Mouse (Mus musculus): Measurements from ENCODE around the gene Sh3kbp1.
A peak's percentile ranks its signal among the peaks of the same experiment; 100 is the strongest.
"Not testable (repeated sequence)": the region's sequence is repeated elsewhere in the genome, so short reads cannot be mapped to it uniquely, and the experiment has no call there.

Gene Sh3kbp1

GRCm38 (mm10) chrX:159626907-159627587 lies at the start of gene Sh3kbp1:
Sh3kbp1 (plus strand) TSS chrX:159627272.
- DNase-seq (ENCODE audit: low spot score) = peak; percentile 15

GRCm38 (mm10) chrX:159584738-159585137 lies 42.3 kb upstream of the Sh3kbp1 start:
- DNase-seq (ENCODE audit: low spot score) = not testable (repeated sequence)

GRCm38 (mm10) chrX:159591633-159592032 lies 35.4 kb upstream of the Sh3kbp1 start:
- DNase-seq (ENCODE audit: low spot score) = no peak

GRCm38 (mm10) chrX:159597502-159597901 lies 29.6 kb upstream of the Sh3kbp1 start:
- no peak for DNase-seq (ENCODE audit: low spot score)

GRCm38 (mm10) chrX:159604832-159605231 lies 22.2 kb upstream of the Sh3kbp1 start:
- DNase-seq (ENCODE audit: low spot score) = no peak

GRCm38 (mm10) chrX:159606936-159607335 lies 20.1 kb upstream of the Sh3kbp1 start:
- no peak for DNase-seq (ENCODE audit: low spot score)

GRCm38 (mm10) chrX:159626208-159626906 lies 715 bp upstream of the Sh3kbp1 start:
- peak; percentile 21 for DNase-seq (ENCODE audit: low spot score)

GRCm38 (mm10) chrX:159627588-159628566 lies 805 bp downstream of the Sh3kbp1 start:
- no peak for DNase-seq (ENCODE audit: low spot score)

GRCm38 (mm10) chrX:159628629-159629028 lies 1.6 kb downstream of the Sh3kbp1 start:
- DNase-seq (ENCODE audit: low spot score) = no peak

GRCm38 (mm10) chrX:159629203-159629602 lies 2.1 kb downstream of the Sh3kbp1 start:
- DNase-seq (ENCODE audit: low spot score) = no peak

- DNase-seq (ENCODE audit: low spot score) = no peak
These were observed 11.6 kb downstream of the Sh3kbp1 start for GRCm38 (mm10) chrX:159638500-159639227.

- no peak for DNase-seq (ENCODE audit: low spot score)
These were observed 12.9 kb downstream of the Sh3kbp1 start for GRCm38 (mm10) chrX:159639991-159640390.

GRCm38 (mm10) chrX:159645314-159645713 lies 18.2 kb downstream of the Sh3kbp1 start:
- no peak for DNase-seq (ENCODE audit: low spot score)

- no peak for DNase-seq (ENCODE audit: low spot score)
These were observed 20.5 kb downstream of the Sh3kbp1 start for GRCm38 (mm10) chrX:159647564-159647963.

GRCm38 (mm10) chrX:159648598-159648997 lies 21.5 kb downstream of the Sh3kbp1 start:
- DNase-seq (ENCODE audit: low spot score) = no peak

GRCm38 (mm10) chrX:159650130-159650678 lies 23.1 kb downstream of the Sh3kbp1 start:
- no peak for DNase-seq (ENCODE audit: low spot score)

- no peak for DNase-seq (ENCODE audit: low spot score)
These were observed 23.7 kb downstream of the Sh3kbp1 start for GRCm38 (mm10) chrX:159650727-159651126.

GRCm38 (mm10) chrX:159671388-159671787 lies 44.3 kb downstream of the Sh3kbp1 start:
- no peak for DNase-seq (ENCODE audit: low spot score)

- no peak for DNase-seq (ENCODE audit: low spot score)
These were observed 45.4 kb downstream of the Sh3kbp1 start for GRCm38 (mm10) chrX:159672466-159672865.

GRCm38 (mm10) chrX:159676242-159676641 lies 49.2 kb downstream of the Sh3kbp1 start:
- DNase-seq (ENCODE audit: low spot score) = no peak

GRCm38 (mm10) chrX:159677585-159678319 lies 50.7 kb downstream of the Sh3kbp1 start:
- DNase-seq (ENCODE audit: low spot score) = no peak
